ENCODE assay signal across 11 mouse cellular contexts in genomic region chr17:46728021-46728420, GRCm38 (mm10). TPM values are rescaled to one million over a fixed set of nuclear protein-coding genes. Genes with fewer than 3 reads are reported as not detected.
DNase-seq lines count a peak whose midpoint lies in the region; ATAC-seq and TF ChIP-seq lines count a peak whose summit lies in the region.
"Had no signal": no experiment of that assay in that cellular context is flagged by ENCODE, and none has a peak within 500 bp of the region (broad histone marks: within the 10 kb centered on the region; RNA-seq: fewer than 3 reads in every experiment).

No protein-coding gene starts in this region.

- H3K4me1 ChIP-seq in kidney, embryonic 15.5 days: peaks cover 7% of the 10 kb centered on the region
- no peaks in the 10 kb centered on the region for H3K4me1 ChIP-seq in MEL (ENCODE audit: control insufficient read depth in 1 of 2, insufficient read depth in 2 of 2, low read length in 2 of 2)
- H3K4me1 ChIP-seq in liver, embryonic 16.5 days (ENCODE audit: control insufficient read depth, low read depth, low read length): no peaks in the 10 kb centered on the region; the same call in 1 of the 2 replicates

- no peak for TF ChIP-seq POLR2A in MEL (IDR thresholded peaks at IDR 0.05; ENCODE audit: control insufficient read depth in 1 of 2, insufficient read depth in 1 of 2, low read depth in 1 of 2, low read length in 2 of 2, poor library complexity in 1 of 2)

- no peak overlapping the region for H3K9ac ChIP-seq in kidney, embryonic 15.5 days
- H3K9ac ChIP-seq in MEL (ENCODE audit: control insufficient read depth, low read depth, low read length, poor library complexity, severe bottlenecking): no peak overlapping the region
- no peak overlapping the region for H3K9ac ChIP-seq in liver, embryonic 16.5 days (ENCODE audit: low read depth, low read length)

- H3K27ac ChIP-seq in kidney, embryonic 15.5 days: no peak overlapping the region
- H3K27ac ChIP-seq in MEL (ENCODE audit: control insufficient read depth, low read depth, low read length): no peak overlapping the region
- H3K27ac ChIP-seq in liver, embryonic 16.5 days (ENCODE audit: low read length): no peak overlapping the region
- H3K27ac ChIP-seq: macrophage had no signal

- DNase-seq in kidney, adult 11 months: peak; percentile 56
- peak; percentile 29 to 37 for DNase-seq in B cell, adult 2 months
- peak; percentile 41 for DNase-seq in MEL (ENCODE audit: low read depth, low spot score)
- no peak for DNase-seq in c-Kit-positive CD71-positive TER-119-positive erythroid progenitor cells, embryonic 14.5 days (ENCODE audit: low spot score)
- DNase-seq in ovary, postnatal 14 days (ENCODE audit: low spot score): no peak
- no peak for DNase-seq in gastrocnemius, postnatal 25 days
- DNase-seq: adrenal gland, adult 8-10 months had no signal

- WGBS in kidney, embryonic 15.5 days: 42% methylated on average over 6 of the region's 6 CpGs
- WGBS in liver, embryonic 16.5 days (ENCODE audit: insufficient replicate concordance): 34% methylated on average over 6 of the region's 6 CpGs

- no peaks in the 10 kb centered on the region for H3K79me2 ChIP-seq in MEL (ENCODE audit: control insufficient read depth, insufficient read depth, low read length, poor library complexity)

- ATAC-seq in kidney, embryonic 15.5 days (replicated peaks; ENCODE audit: low FRiP score): no peak
- no peak for ATAC-seq in liver, embryonic 16.5 days (ENCODE audit: low read depth)
- ATAC-seq: forebrain, embryonic 14.5 days had no signal

- no peak for TF ChIP-seq EP300 in MEL (IDR thresholded peaks at IDR 0.05; ENCODE audit: low read depth in 1 of 2, low read length in 2 of 2)

- H3K36me3 ChIP-seq in kidney, embryonic 15.5 days: peaks cover 33% of the 10 kb centered on the region
- H3K36me3 ChIP-seq in MEL (ENCODE audit: control insufficient read depth in 1 of 2, insufficient read depth in 2 of 2, low read length in 2 of 2): no peaks in the 10 kb centered on the region
- H3K36me3 ChIP-seq in liver, embryonic 16.5 days (ENCODE audit: control insufficient read depth, insufficient read depth): no peaks in the 10 kb centered on the region

- H3K4me3 ChIP-seq in kidney, embryonic 15.5 days (replicated peaks): no peak overlapping the region
- no peak overlapping the region for H3K4me3 ChIP-seq in MEL (ENCODE audit: control insufficient read depth in 1 of 2, insufficient read depth in 1 of 2, low read depth in 2 of 2, low read length in 2 of 2)
- peak overlapping the region; percentile 48 for H3K4me3 ChIP-seq in liver, embryonic 16.5 days (ENCODE audit: low read depth, low read length)

- H3K4me2 ChIP-seq in kidney, embryonic 15.5 days: no peak overlapping the region
- H3K4me2 ChIP-seq in liver, embryonic 16.5 days (ENCODE audit: low read depth, low read length): peak overlapping the region; percentile 23

- TF ChIP-seq CTCF in MEL (IDR thresholded peaks at IDR 0.05 in 2 of 3, conservative IDR thresholded peaks at IDR 0.05 in 1 of 3; ENCODE audit: control insufficient read depth in 1 of 3, insufficient read depth in 1 of 3, low read depth in 2 of 3, low read length in 3 of 3, poor library complexity in 1 of 3, severe bottlenecking in 1 of 3): peak; percentile 54 to 59 (median 54)

- no peaks in the 10 kb centered on the region for H3K9me3 ChIP-seq in kidney, embryonic 15.5 days (replicated peaks)
- H3K9me3 ChIP-seq in MEL (replicated peaks; ENCODE audit: insufficient read depth, low read length): no peaks in the 10 kb centered on the region
- no peaks in the 10 kb centered on the region for H3K9me3 ChIP-seq in liver, embryonic 16.5 days (replicated peaks; ENCODE audit: control insufficient read depth, low read length)

- H3K27me3 ChIP-seq in kidney, embryonic 15.5 days: peaks cover 16% of the 10 kb centered on the region
- H3K27me3 ChIP-seq in MEL (ENCODE audit: control insufficient read depth in 1 of 2, insufficient read depth in 2 of 2, low read length in 2 of 2): no peaks in the 10 kb centered on the region
- H3K27me3 ChIP-seq in liver, embryonic 16.5 days (ENCODE audit: control insufficient read depth, insufficient read depth, low read depth, low read length): 0 out of 2 replicates have a peak, but pooled peaks cover 2% of the 10 kb centered on the region

- TF ChIP-seq RAD21 in MEL (IDR thresholded peaks at IDR 0.05; ENCODE audit: low read depth, low read length): peak; percentile 31

TF ChIP-seq in MEL, 35 proteins besides CTCF, POLR2A, EP300 and RAD21:
- TF ChIP-seq ZNF384 (IDR thresholded peaks at IDR 0.05; ENCODE audit: low read depth, low read length) (peak; percentile 58; the same call in 1 of the 2 replicates), SIN3A (IDR thresholded peaks at IDR 0.05; ENCODE audit: low read length) (no peak), SMC3 (IDR thresholded peaks at IDR 0.05; ENCODE audit: low read depth, low read length) (peak; percentile 55)

RNA-seq across cellular contexts. Expression of gene Gnmt, which starts 0.9 kb away (rescaled TPM):
- polyA plus RNA-seq in kidney, embryonic 15.5 days (2015; fragmentation: Nextera tagmentation; extraction: Ambion mirVana): 1.5 and 2.8 TPM in 2 replicates
- total RNA-seq in MEL (2012; rRNA removed): 0.23 and 0.62 TPM in 2 replicates
- 1 to 10 TPM in 1 of 2 experiments, not detected in 1; 1.6 TPM for polyA plus RNA-seq in MEL (2012; ENCODE audit: insufficient read depth in 1 of 2, insufficient read length in 2 of 2, low read depth in 1 of 2, low replicate concordance in 2 of 2, missing spikeins in 1 of 2)
- polyA plus RNA-seq in liver, embryonic 16.5 days (2015; fragmentation: Nextera tagmentation; extraction: Ambion mirVana): 112 and 152 TPM in 2 replicates
- 1 to 10 TPM; 1.1 to 1.2 TPM for total RNA-seq in gastrocnemius, postnatal 25 days (2021)
- polyA plus RNA-seq: macrophage had no signal

RNA-seq across cellular contexts. Expression of gene Pex6, which starts 16.8 kb away (rescaled TPM):
- 25.6 and 28.5 TPM in 2 replicates for polyA plus RNA-seq in kidney, embryonic 15.5 days (2015; fragmentation: Nextera tagmentation; extraction: Ambion mirVana)
- 17.7 and 23.0 TPM in 2 replicates for total RNA-seq in MEL (2012; rRNA removed)
- polyA plus RNA-seq in MEL (2012; ENCODE audit: insufficient read depth in 1 of 2, insufficient read length in 2 of 2, low read depth in 1 of 2, low replicate concordance in 2 of 2, missing spikeins in 1 of 2): 10 to 100 TPM in 1 of 2 experiments, not detected in 1; 31.2 TPM
- 8.1 and 10.4 TPM in 2 replicates for polyA plus RNA-seq in liver, embryonic 16.5 days (2015; fragmentation: Nextera tagmentation; extraction: Ambion mirVana)
- 10 to 100 TPM; 12.5 to 14.0 TPM for total RNA-seq in gastrocnemius, postnatal 25 days (2021)

RNA-seq across cellular contexts. Expression of gene Ppp2r5d, which starts 23.1 kb away (rescaled TPM):
- polyA plus RNA-seq in kidney, embryonic 15.5 days (2015; fragmentation: Nextera tagmentation; extraction: Ambion mirVana): 96.7 and 105 TPM in 2 replicates
- total RNA-seq in MEL (2012; rRNA removed): 45.1 and 47.6 TPM in 2 replicates
- polyA plus RNA-seq in MEL (2012; ENCODE audit: insufficient read depth in 1 of 2, insufficient read length in 2 of 2, low read depth in 1 of 2, low replicate concordance in 2 of 2, missing spikeins in 1 of 2): 10 to 100 TPM; 80.4 to 82.9 TPM
- polyA plus RNA-seq in liver, embryonic 16.5 days (2015; fragmentation: Nextera tagmentation; extraction: Ambion mirVana): 25.5 and 28.7 TPM in 2 replicates
- 10 to 100 TPM; 24.0 to 28.3 TPM for total RNA-seq in gastrocnemius, postnatal 25 days (2021)

RNA-seq across cellular contexts. Expression of gene Cnpy3, which starts 24.0 kb away (rescaled TPM):
- polyA plus RNA-seq in kidney, embryonic 15.5 days (2015; fragmentation: Nextera tagmentation; extraction: Ambion mirVana): 79.3 and 83.5 TPM in 2 replicates
- total RNA-seq in MEL (2012; rRNA removed): 48.7 and 61.4 TPM in 2 replicates
- 10 to 100 TPM in 1 of 2 experiments, not detected in 1; 90.2 TPM for polyA plus RNA-seq in MEL (2012; ENCODE audit: insufficient read depth in 1 of 2, insufficient read length in 2 of 2, low read depth in 1 of 2, low replicate concordance in 2 of 2, missing spikeins in 1 of 2)
- 24.7 TPM in 2 replicates for polyA plus RNA-seq in liver, embryonic 16.5 days (2015; fragmentation: Nextera tagmentation; extraction: Ambion mirVana)
- 10 to 100 TPM in 1 of 2 experiments, 1 to 10 TPM in 1; 8.3 to 11.8 TPM for total RNA-seq in gastrocnemius, postnatal 25 days (2021)

RNA-seq across cellular contexts. Expression of gene Ptcra, which starts 35.5 kb away (rescaled TPM):
- 0.33 and 0.64 TPM in 2 replicates for polyA plus RNA-seq in kidney, embryonic 15.5 days (2015; fragmentation: Nextera tagmentation; extraction: Ambion mirVana)
- 1.7 and 2.0 TPM in 2 replicates for total RNA-seq in MEL (2012; rRNA removed)
- 1 to 10 TPM in 1 of 2 experiments, not detected in 1; 1.8 TPM for polyA plus RNA-seq in MEL (2012; ENCODE audit: insufficient read depth in 1 of 2, insufficient read length in 2 of 2, low read depth in 1 of 2, low replicate concordance in 2 of 2, missing spikeins in 1 of 2)
- polyA plus RNA-seq in liver, embryonic 16.5 days (2015; fragmentation: Nextera tagmentation; extraction: Ambion mirVana): 0.13 and 0.16 TPM in 2 replicates
- total RNA-seq in gastrocnemius, postnatal 25 days (2021): not detected
- total RNA-seq: adrenal gland, adult 8-10 months had no signal
- polyA plus RNA-seq: macrophage had no signal

Comparison
In these comparisons a context has a peak if more than half of its experiments do, and no peak if none do; other contexts are left out.
1. DNase-seq: peak in kidney, adult 11 months (single experiment), B cell, adult 2 months (2 of 2) and MEL (single experiment); none in c-Kit-positive CD71-positive TER-119-positive erythroid progenitor cells, embryonic 14.5 days (single experiment), ovary, postnatal 14 days (single experiment) and gastrocnemius, postnatal 25 days (single experiment).
2. RNA of gene Gnmt, which starts 0.9 kb away (polyA plus RNA-seq): 112 to 152 TPM in liver, embryonic 16.5 days; 1.5 to 2.8 TPM in kidney, embryonic 15.5 days and 1.6 TPM in MEL; every median in the first group is over 10 times any median in the second.